ENCODE assay signal across 7 mouse cellular contexts in the genomic region with DNA sequence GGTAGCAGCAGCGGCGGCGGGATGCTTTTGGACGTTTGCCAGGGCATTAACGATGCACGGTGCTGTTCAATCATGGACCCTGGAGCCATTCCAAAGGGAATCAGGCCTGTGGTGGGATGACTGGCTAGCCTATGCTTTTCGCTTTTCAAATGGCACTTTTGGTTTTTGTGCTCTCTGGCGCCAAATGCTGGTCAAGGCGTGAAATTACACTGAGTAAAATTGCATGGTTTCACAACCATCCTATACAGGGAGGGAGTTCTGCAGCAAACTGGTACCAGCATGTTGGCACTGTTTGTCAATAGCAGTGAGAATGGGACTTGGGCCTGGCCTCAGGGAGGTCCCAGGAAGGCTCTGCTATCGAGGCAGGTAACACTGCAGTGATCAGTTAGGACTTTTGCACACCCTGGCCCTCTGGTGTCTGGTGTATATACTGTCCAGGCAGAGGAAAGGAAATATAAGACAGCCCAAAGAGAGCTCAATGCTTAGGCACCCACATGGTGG. TPM values are rescaled to one million over a fixed set of nuclear protein-coding genes. Genes with fewer than 3 reads are reported as not detected.
DNase-seq lines count a peak whose midpoint lies in the region; ATAC-seq and TF ChIP-seq lines count a peak whose summit lies in the region.

No protein-coding gene starts in this region.

- H3K9ac ChIP-seq in ES-E14 (ENCODE audit: insufficient read depth, low read depth, low read length, poor library complexity, severe bottlenecking), result no peak overlapping the region
- H3K9ac ChIP-seq in embryonic facial prominence, embryonic 11.5 days (replicated peaks; ENCODE audit: low read length), result no peak overlapping the region

- no peaks in the 10 kb centered on the region for H3K9me3 ChIP-seq in ES-E14 (ENCODE audit: control insufficient read depth, insufficient read depth, low read depth, low read length)
- H3K9me3 ChIP-seq in embryonic facial prominence, embryonic 11.5 days (replicated peaks; ENCODE audit: control insufficient read depth, low read length), result no peaks in the 10 kb centered on the region
- no peaks in the 10 kb centered on the region for H3K9me3 ChIP-seq in hindbrain, embryonic 10.5 days

- no peaks in the 10 kb centered on the region for H3K4me1 ChIP-seq in ES-E14 (ENCODE audit: control insufficient read depth in 2 of 2, insufficient read depth in 2 of 2, low read length in 2 of 2, poor library complexity in 1 of 2)
- no peaks in the 10 kb centered on the region for H3K4me1 ChIP-seq in embryonic facial prominence, embryonic 11.5 days (ENCODE audit: control insufficient read depth, insufficient read depth, low read length)
- peaks cover 5% of the 10 kb centered on the region; the same call in 1 of the 2 replicates for H3K4me1 ChIP-seq in hindbrain, embryonic 10.5 days (replicated peaks)

- no peak overlapping the region for H3K4me3 ChIP-seq in ES-E14 (ENCODE audit: insufficient read depth in 1 of 2, low read depth in 1 of 2, low read length in 2 of 2, poor library complexity in 1 of 2, severe bottlenecking in 1 of 2)
- no peak overlapping the region for H3K4me3 ChIP-seq in embryonic facial prominence, embryonic 11.5 days (ENCODE audit: low read depth, low read length)
- H3K4me3 ChIP-seq in hindbrain, embryonic 10.5 days, result no peak overlapping the region

- no peaks in the 10 kb centered on the region for H3K27me3 ChIP-seq in embryonic facial prominence, embryonic 11.5 days (ENCODE audit: control insufficient read depth, insufficient read depth, low read length)
- no peaks in the 10 kb centered on the region for H3K27me3 ChIP-seq in hindbrain, embryonic 10.5 days (ENCODE audit: insufficient read depth, poor library complexity, severe bottlenecking)

- no peak overlapping the region for H3K4me2 ChIP-seq in embryonic facial prominence, embryonic 11.5 days (ENCODE audit: low read depth, low read length)

- H3K27ac ChIP-seq in ES-E14 (ENCODE audit: insufficient read depth, low read depth, low read length, poor library complexity, severe bottlenecking), result no peak overlapping the region
- H3K27ac ChIP-seq in embryonic facial prominence, embryonic 11.5 days (replicated peaks; ENCODE audit: low read depth, low read length), result no peak overlapping the region
- no peak overlapping the region for H3K27ac ChIP-seq in hindbrain, embryonic 10.5 days

- peak; percentile 62 for DNase-seq in ES-E14 (ENCODE audit: low read depth, low spot score)
- DNase-seq in adrenal gland, postnatal 25 days, result peak; percentile 39
- DNase-seq in embryonic facial prominence, embryonic 11.5 days (ENCODE audit: low spot score), result peak; percentile 77
- peak; percentile 67 for DNase-seq in hindbrain, embryonic 10.5 days (ENCODE audit: low spot score)
- DNase-seq in layer of hippocampus, adult 9-11 months, result peak; percentile 38
- peak; percentile 66 for DNase-seq in lung, postnatal 10 days
- peak; percentile 32 for DNase-seq in retina, adult 2 months (ENCODE audit: low read depth, low spot score)

- ATAC-seq in embryonic facial prominence, embryonic 11.5 days (replicated peaks; ENCODE audit: insufficient number of reproducible peaks, low FRiP score, low TSS enrichment, low read depth), result peak; percentile 60; the same call in 1 of the 2 replicates

- 4% methylated on average over 10 of the region's 10 CpGs for WGBS in embryonic facial prominence, embryonic 11.5 days
- WGBS in hindbrain, embryonic 10.5 days, result 9% methylated on average over 10 of the region's 10 CpGs

- in situ Hi-C loops in ES-E14 (cut with MboI; ENCODE audit: low sequenced_read_pairs in 2 of 2, unreplicated experiment in 2 of 2), result no loop called here

- no peaks in the 10 kb centered on the region for H3K36me3 ChIP-seq in ES-E14 (ENCODE audit: control insufficient read depth, insufficient read depth, low read length, poor library complexity, severe bottlenecking)
- H3K36me3 ChIP-seq in embryonic facial prominence, embryonic 11.5 days (replicated peaks; ENCODE audit: control insufficient read depth, insufficient read depth, low read depth, low read length), result no peaks in the 10 kb centered on the region
- no peaks in the 10 kb centered on the region for H3K36me3 ChIP-seq in hindbrain, embryonic 10.5 days

TF ChIP-seq in ES-E14, 5 proteins besides CTCF, POLR2A, EP300 and RAD21:
- TF ChIP-seq ZC3H11A (IDR thresholded peaks at IDR 0.05; ENCODE audit: borderline replicate concordance, low read depth, low read length) (peak; percentile 12; the same call in 1 of the 2 replicates), CHD2 (IDR thresholded peaks at IDR 0.05; ENCODE audit: low read depth, low read length) (no peak)

RNA-seq across cellular contexts. Expression of a gene that starts 18.6 kb away (rescaled TPM):
- 101 and 127 TPM in 2 replicates for total RNA-seq in ES-E14 (2012; rRNA removed)
- total RNA-seq in adrenal gland, postnatal 25 days (2021), result 14.1 and 26.4 TPM in 2 replicates
- polyA plus RNA-seq in embryonic facial prominence, embryonic 11.5 days (2014; fragmentation: Nextera tagmentation; extraction: Ambion mirVana), result 153 and 157 TPM in 2 replicates
- 124 and 139 TPM in 2 replicates for polyA plus RNA-seq in hindbrain, embryonic 10.5 days (2016; fragmentation: Nextera tagmentation; extraction: Ambion mirVana)

RNA-seq across cellular contexts. Expression of a gene that starts 44.5 kb away (rescaled TPM):
- total RNA-seq in ES-E14 (2012; rRNA removed), result 574 and 855 TPM in 2 replicates
- 585 and 731 TPM in 2 replicates for total RNA-seq in adrenal gland, postnatal 25 days (2021)
- polyA plus RNA-seq in embryonic facial prominence, embryonic 11.5 days (2014; fragmentation: Nextera tagmentation; extraction: Ambion mirVana), result 1,287 and 1,398 TPM in 2 replicates
- 985 and 1,002 TPM in 2 replicates for polyA plus RNA-seq in hindbrain, embryonic 10.5 days (2016; fragmentation: Nextera tagmentation; extraction: Ambion mirVana)
